Mouse (Mus musculus): ENCODE measurements around the gene Efcab1. TPM values are rescaled to one million over a fixed set of nuclear protein-coding genes. Genes with fewer than 3 reads are reported as not detected.
"Not testable (repeated sequence)": the region's sequence is repeated elsewhere in the genome, so short reads cannot be mapped to it uniquely, and the experiment has no call there.

Gene Efcab1
- polyA plus RNA-seq, 1 experiment, result not detected

DNA sequence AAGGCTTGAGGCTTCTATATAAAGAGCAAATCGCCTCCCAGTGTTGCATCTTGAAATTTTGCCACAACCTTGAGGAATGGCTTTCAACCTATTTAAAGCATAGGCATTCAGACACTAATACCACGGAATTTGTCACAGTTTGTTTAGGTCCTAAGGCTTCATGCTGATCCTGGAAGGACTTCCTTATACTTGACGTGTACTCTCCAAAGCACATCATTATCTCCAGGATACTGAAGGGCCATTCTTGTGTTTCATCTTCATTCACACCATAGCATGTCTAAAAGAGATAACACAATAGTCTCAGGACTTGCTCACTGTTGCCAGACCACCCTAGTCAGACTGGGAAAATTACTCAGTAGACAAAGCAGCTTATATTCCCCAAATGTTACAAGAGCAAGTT lies 13.9 kb upstream of the Efcab1 start:
- no peak for TF ChIP-seq SRF (IDR thresholded peaks at IDR 0.05; ENCODE audit: control insufficient read depth, insufficient read length, low read depth)
- no peak for TF ChIP-seq MAX (IDR thresholded peaks at IDR 0.05; ENCODE audit: low read depth)
- TF ChIP-seq USF1 (IDR thresholded peaks at IDR 0.05; ENCODE audit: low read depth), result no peak
- TF ChIP-seq POLR2A (IDR thresholded peaks at IDR 0.05; ENCODE audit: insufficient read length, low read depth), result no peak
- no peak for TF ChIP-seq E2F4 (IDR thresholded peaks at IDR 0.05; ENCODE audit: insufficient read depth)
- no peak for TF ChIP-seq REST (IDR thresholded peaks at IDR 0.05; ENCODE audit: insufficient read depth, insufficient read length)
- no peak for TF ChIP-seq CEBPB (IDR thresholded peaks at IDR 0.05; ENCODE audit: insufficient read depth, poor library complexity, severe bottlenecking)
- TF ChIP-seq TCF12 (IDR thresholded peaks at IDR 0.05; ENCODE audit: insufficient read depth, poor library complexity, severe bottlenecking), result no peak
- TF ChIP-seq TCF3 (IDR thresholded peaks at IDR 0.05; ENCODE audit: insufficient read length, low read depth), result no peak
- no peak for TF ChIP-seq MYOD1 (IDR thresholded peaks at IDR 0.05; ENCODE audit: control insufficient read depth in 1 of 3, insufficient read length in 2 of 3, low read depth in 2 of 3)
- no peak for TF ChIP-seq POLR2AphosphoS2 (IDR thresholded peaks at IDR 0.05; ENCODE audit: insufficient read length, low read depth)
- no peak for TF ChIP-seq MYOG (IDR thresholded peaks at IDR 0.05; ENCODE audit: control insufficient read depth in 1 of 3, insufficient read depth in 1 of 3, insufficient read length in 2 of 3, low read depth in 2 of 3)
- no peaks in the 10 kb centered on the region for H3K79me2 ChIP-seq (ENCODE audit: control insufficient read depth, insufficient read depth)
- H3K27me3 ChIP-seq (ENCODE audit: control insufficient read depth, insufficient read depth, insufficient read length), result no peaks in the 10 kb centered on the region
- H3K4me2 ChIP-seq (ENCODE audit: low read depth), result no peak overlapping the region
- no peak overlapping the region for H3ac ChIP-seq (ENCODE audit: control insufficient read depth, insufficient read length)
- H3K4me3 ChIP-seq, result no peak overlapping the region
- H3K36me3 ChIP-seq (ENCODE audit: control insufficient read depth, insufficient read depth), result no peaks in the 10 kb centered on the region

DNA sequence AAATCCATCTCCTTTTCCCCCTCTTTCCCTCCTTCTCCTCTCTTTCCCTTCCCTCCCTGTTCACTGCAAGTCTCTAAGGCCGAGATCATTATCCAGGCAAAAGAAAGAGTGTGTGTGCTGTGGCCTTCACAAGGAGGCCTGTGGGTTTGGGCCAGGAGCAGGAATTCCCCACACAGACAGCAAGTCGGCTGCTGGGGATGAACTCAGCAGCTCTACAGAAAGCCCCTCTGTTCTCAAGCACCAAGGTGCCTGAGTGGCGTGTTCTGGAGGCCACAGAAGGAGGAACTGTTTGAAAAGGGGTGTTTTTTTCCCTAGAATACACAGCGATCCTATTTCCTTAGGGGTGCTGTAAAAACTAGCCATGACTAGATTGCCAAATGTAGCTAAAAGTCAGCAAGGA lies 12.5 kb upstream of the Efcab1 start:
- Histone ChIP-seq H3K4me2 (ENCODE audit: low read depth) (peak overlapping the region; percentile 44), H3K36me3 (ENCODE audit: control insufficient read depth, insufficient read depth) (no peaks in the 10 kb centered on the region), H3K4me3 (no peak overlapping the region), H3ac (ENCODE audit: control insufficient read depth, insufficient read length) (no peak overlapping the region), H3K27me3 (ENCODE audit: control insufficient read depth, insufficient read depth, insufficient read length) (no peaks in the 10 kb centered on the region), H3K79me2 (ENCODE audit: control insufficient read depth, insufficient read depth) (no peaks in the 10 kb centered on the region)
- TF ChIP-seq MYOG (IDR thresholded peaks at IDR 0.05; ENCODE audit: control insufficient read depth in 1 of 3, insufficient read depth in 1 of 3, insufficient read length in 2 of 3, low read depth in 2 of 3) (no peak), E2F4 (IDR thresholded peaks at IDR 0.05; ENCODE audit: insufficient read depth) (no peak), TCF12 (IDR thresholded peaks at IDR 0.05; ENCODE audit: insufficient read depth, poor library complexity, severe bottlenecking) (no peak), TCF3 (IDR thresholded peaks at IDR 0.05; ENCODE audit: insufficient read length, low read depth) (no peak), USF1 (IDR thresholded peaks at IDR 0.05; ENCODE audit: low read depth) (no peak), REST (IDR thresholded peaks at IDR 0.05; ENCODE audit: insufficient read depth, insufficient read length) (no peak), CEBPB (IDR thresholded peaks at IDR 0.05; ENCODE audit: insufficient read depth, poor library complexity, severe bottlenecking) (no peak)

DNA sequence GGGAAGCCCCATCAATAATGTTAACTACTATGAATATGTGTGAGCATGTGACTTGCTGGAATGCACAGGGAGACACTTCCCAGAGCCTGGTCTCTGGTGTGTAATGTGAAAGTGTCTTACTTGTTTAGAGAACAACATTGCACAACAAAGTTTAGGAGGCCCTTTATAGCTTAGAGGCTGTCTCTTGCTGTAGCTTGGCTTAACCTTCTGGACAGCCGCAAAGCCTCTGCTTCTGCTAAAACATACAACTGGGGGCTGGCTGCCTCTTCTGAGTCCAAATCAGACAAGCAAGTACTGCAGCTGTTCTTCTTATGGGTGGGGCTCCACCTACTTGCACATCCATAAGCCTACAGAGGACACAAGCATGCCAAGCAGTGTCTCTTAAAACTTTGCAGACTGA lies 11.7 kb upstream of the Efcab1 start:
- TF ChIP-seq POLR2AphosphoS2 (IDR thresholded peaks at IDR 0.05; ENCODE audit: insufficient read length, low read depth) (no peak), USF1 (IDR thresholded peaks at IDR 0.05; ENCODE audit: low read depth) (peak; percentile 39), POLR2A (IDR thresholded peaks at IDR 0.05; ENCODE audit: insufficient read length, low read depth) (no peak), MYOG (IDR thresholded peaks at IDR 0.05; ENCODE audit: control insufficient read depth in 1 of 3, insufficient read depth in 1 of 3, insufficient read length in 2 of 3, low read depth in 2 of 3) (peak in 2 of 3 experiments; percentile 56 to 59), MYOD1 (IDR thresholded peaks at IDR 0.05; ENCODE audit: control insufficient read depth in 1 of 3, insufficient read length in 2 of 3, low read depth in 2 of 3) (peak in 2 of 3 experiments; percentile 59 to 80), REST (IDR thresholded peaks at IDR 0.05; ENCODE audit: insufficient read depth, insufficient read length) (no peak), SRF (IDR thresholded peaks at IDR 0.05; ENCODE audit: control insufficient read depth, insufficient read length, low read depth) (no peak), E2F4 (IDR thresholded peaks at IDR 0.05; ENCODE audit: insufficient read depth) (no peak), TCF3 (IDR thresholded peaks at IDR 0.05; ENCODE audit: insufficient read length, low read depth) (no peak), CEBPB (IDR thresholded peaks at IDR 0.05; ENCODE audit: insufficient read depth, poor library complexity, severe bottlenecking) (peak; percentile 51; the same call in 1 of the 2 replicates), MAX (IDR thresholded peaks at IDR 0.05; ENCODE audit: low read depth) (no peak), TCF12 (IDR thresholded peaks at IDR 0.05; ENCODE audit: insufficient read depth, poor library complexity, severe bottlenecking) (no peak)
- no peaks in the 10 kb centered on the region for H3K79me2 ChIP-seq (ENCODE audit: control insufficient read depth, insufficient read depth)
- no peak overlapping the region for H3ac ChIP-seq (ENCODE audit: control insufficient read depth, insufficient read length)
- H3K36me3 ChIP-seq (ENCODE audit: control insufficient read depth, insufficient read depth), result no peaks in the 10 kb centered on the region
- peak overlapping the region; percentile 44 for H3K4me2 ChIP-seq (ENCODE audit: low read depth)
- H3K4me3 ChIP-seq, result no peak overlapping the region
- H3K27me3 ChIP-seq (ENCODE audit: control insufficient read depth, insufficient read depth, insufficient read length), result no peaks in the 10 kb centered on the region

DNA sequence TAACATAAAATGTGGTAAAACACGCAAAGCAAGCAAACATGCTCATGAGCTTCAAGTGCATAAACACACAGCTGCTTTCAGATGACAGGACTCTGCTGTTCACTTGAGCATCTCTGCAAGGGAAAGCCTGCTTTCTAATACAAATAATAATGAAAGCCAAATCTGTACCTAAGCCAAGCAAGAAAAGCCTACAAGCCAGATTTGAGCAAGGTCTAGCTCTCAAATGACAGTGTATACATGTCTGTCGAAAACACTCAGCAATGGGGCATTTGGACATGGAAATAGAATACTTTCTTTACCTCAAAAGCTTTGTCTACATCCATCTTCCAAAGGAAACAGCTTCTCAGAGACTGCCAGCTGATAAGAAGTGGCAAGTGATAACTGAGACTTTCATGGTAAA lies 10.9 kb upstream of the Efcab1 start:
- H3K4me2 ChIP-seq (ENCODE audit: low read depth), result peak overlapping the region; percentile 44
- no peak overlapping the region for H3ac ChIP-seq (ENCODE audit: control insufficient read depth, insufficient read length)
- no peaks in the 10 kb centered on the region for H3K27me3 ChIP-seq (ENCODE audit: control insufficient read depth, insufficient read depth, insufficient read length)
- H3K4me3 ChIP-seq, result no peak overlapping the region
- no peak for TF ChIP-seq REST (IDR thresholded peaks at IDR 0.05; ENCODE audit: insufficient read depth, insufficient read length)
- TF ChIP-seq CEBPB (IDR thresholded peaks at IDR 0.05; ENCODE audit: insufficient read depth, poor library complexity, severe bottlenecking), result no peak
- no peak for TF ChIP-seq MYOD1 (IDR thresholded peaks at IDR 0.05; ENCODE audit: control insufficient read depth in 1 of 3, insufficient read length in 2 of 3, low read depth in 2 of 3)
- no peak for TF ChIP-seq POLR2A (IDR thresholded peaks at IDR 0.05; ENCODE audit: insufficient read length, low read depth)
- no peak for TF ChIP-seq MYOG (IDR thresholded peaks at IDR 0.05; ENCODE audit: control insufficient read depth in 1 of 3, insufficient read depth in 1 of 3, insufficient read length in 2 of 3, low read depth in 2 of 3)
- TF ChIP-seq USF1 (IDR thresholded peaks at IDR 0.05; ENCODE audit: low read depth), result no peak
- TF ChIP-seq POLR2AphosphoS2 (IDR thresholded peaks at IDR 0.05; ENCODE audit: insufficient read length, low read depth), result no peak
- TF ChIP-seq TCF12 (IDR thresholded peaks at IDR 0.05; ENCODE audit: insufficient read depth, poor library complexity, severe bottlenecking), result no peak
- no peak for TF ChIP-seq TCF3 (IDR thresholded peaks at IDR 0.05; ENCODE audit: insufficient read length, low read depth)
- no peak for TF ChIP-seq SRF (IDR thresholded peaks at IDR 0.05; ENCODE audit: control insufficient read depth, insufficient read length, low read depth)
- no peak for TF ChIP-seq E2F4 (IDR thresholded peaks at IDR 0.05; ENCODE audit: insufficient read depth)
- no peak for TF ChIP-seq MAX (IDR thresholded peaks at IDR 0.05; ENCODE audit: low read depth)
- no peaks in the 10 kb centered on the region for H3K79me2 ChIP-seq (ENCODE audit: control insufficient read depth, insufficient read depth)
- H3K36me3 ChIP-seq (ENCODE audit: control insufficient read depth, insufficient read depth), result no peaks in the 10 kb centered on the region

DNA sequence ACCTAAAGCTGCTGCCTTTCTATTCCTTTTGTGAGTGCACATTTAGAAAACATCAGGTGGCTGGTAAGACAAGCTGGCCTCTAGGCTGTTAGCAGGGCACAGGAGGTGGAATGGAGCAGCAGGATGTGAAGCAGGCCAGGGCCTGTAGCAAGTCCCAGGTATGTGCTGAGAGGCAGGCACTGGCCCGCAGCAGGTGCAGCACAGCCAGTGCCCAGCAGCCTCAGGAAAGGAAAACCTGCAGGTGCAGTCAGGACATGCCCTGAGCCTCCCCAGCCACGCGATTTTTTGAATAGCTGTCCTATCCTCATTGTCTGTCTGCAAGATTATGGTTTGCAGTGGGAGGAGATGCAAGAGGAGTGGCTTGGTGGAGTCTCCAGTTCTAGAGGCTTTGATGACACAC lies 24.3 kb downstream of the Efcab1 start:
- H3K79me2 ChIP-seq (ENCODE audit: control insufficient read depth, insufficient read depth); H3ac ChIP-seq (ENCODE audit: control insufficient read depth, insufficient read length); H3K4me3 ChIP-seq; H3K27me3 ChIP-seq (ENCODE audit: control insufficient read depth, insufficient read depth, insufficient read length); H3K36me3 ChIP-seq (ENCODE audit: control insufficient read depth, insufficient read depth); H3K4me2 ChIP-seq (ENCODE audit: low read depth): not testable (repeated sequence)

GRCm38 (mm10) chr16:14936478-14937166 lies 30.2 kb downstream of the Efcab1 start:
- H3K27me3 ChIP-seq (ENCODE audit: control insufficient read depth, insufficient read depth, insufficient read length); H3K4me2 ChIP-seq (ENCODE audit: low read depth); H3K4me3 ChIP-seq; H3K36me3 ChIP-seq (ENCODE audit: control insufficient read depth, insufficient read depth); H3ac ChIP-seq (ENCODE audit: control insufficient read depth, insufficient read length); H3K79me2 ChIP-seq (ENCODE audit: control insufficient read depth, insufficient read depth): not testable (repeated sequence)

Data from myocyte (in vitro differentiated cells).